Mouse (Mus musculus) hindbrain, embryonic 15.5 days (tissue): Measurements from ENCODE around the gene Col6a3. TPM values are rescaled to one million over a fixed set of nuclear protein-coding genes. Genes with fewer than 3 reads are reported as not detected.

Experiments
- ATAC-seq: fragments of 200-750 bp; cut with Nextera tagmentation; 2 replicates; pipeline ENCODE4 v1.8.0; 2017; ENCODE audit warnings: low read depth, moderate number of reproducible peaks, moderate TSS enrichment; ENCODE audit not compliant: low FRiP score
- H3K27ac ChIP-seq: fragments of 300-500 bp; sonication (generic); replicated peaks from 2 replicates; pipeline ENCODE4 v1.5.1; 2015; ENCODE audit warnings: mild to moderate bottlenecking, inconsistent platforms
- H3K27me3 ChIP-seq: fragments of 300-500 bp; sonication (generic); 2 replicates; pipeline ENCODE4 v1.6.1; 2015; ENCODE audit warnings: control low read depth, inconsistent platforms
- H3K36me3 ChIP-seq: fragments of 300-500 bp; sonication (generic); 2 replicates; pipeline ENCODE4 v1.6.1; 2015; ENCODE audit warnings: control low read depth, inconsistent platforms
- H3K4me1 ChIP-seq: fragments of 300-500 bp; sonication (generic); replicated peaks from 2 replicates; pipeline ENCODE4 v1.6.1; 2015; ENCODE audit warnings: control low read depth, inconsistent platforms
- H3K4me2 ChIP-seq: fragments of 300-500 bp; sonication (generic); 2 replicates; pipeline ENCODE4 v1.6.1; 2015; ENCODE audit warnings: moderate library complexity, mild to moderate bottlenecking, inconsistent platforms
- H3K4me3 ChIP-seq: fragments of 300-500 bp; sonication (generic); 2 replicates; pipeline ENCODE4 v1.5.1; 2015; ENCODE audit warnings: mild to moderate bottlenecking, inconsistent platforms
- H3K9ac ChIP-seq: fragments of 300-500 bp; sonication (generic); 2 replicates; pipeline ENCODE4 v1.6.1; 2015; ENCODE audit warnings: inconsistent platforms
- H3K9me3 ChIP-seq: fragments of 300-500 bp; sonication (generic); 2 replicates; pipeline ENCODE4 v1.6.1; 2016; ENCODE audit warnings: control low read depth, inconsistent platforms
- WGBS: fragments of 180-500 bp; shearing (Covaris S2); methylation state at CpG from one replicate; pipeline ENCODE4 v1.1.7; 2015; 5-methylcytosine and 5-hydroxymethylcytosine counted together
- polyA plus RNA-seq: library from polyadenylated mRNA; unstranded; fragments of >200 nt; fragmentation: Nextera tagmentation; extraction: Ambion mirVana; gene quantifications from 2 replicates; pipeline ENCODE4 v1.2.1, GENCODE M21; 2015

The Col6a3 gene
- polyA plus RNA-seq, 1 experiment from 2014 or later, result 8.3 TPM

DNA sequence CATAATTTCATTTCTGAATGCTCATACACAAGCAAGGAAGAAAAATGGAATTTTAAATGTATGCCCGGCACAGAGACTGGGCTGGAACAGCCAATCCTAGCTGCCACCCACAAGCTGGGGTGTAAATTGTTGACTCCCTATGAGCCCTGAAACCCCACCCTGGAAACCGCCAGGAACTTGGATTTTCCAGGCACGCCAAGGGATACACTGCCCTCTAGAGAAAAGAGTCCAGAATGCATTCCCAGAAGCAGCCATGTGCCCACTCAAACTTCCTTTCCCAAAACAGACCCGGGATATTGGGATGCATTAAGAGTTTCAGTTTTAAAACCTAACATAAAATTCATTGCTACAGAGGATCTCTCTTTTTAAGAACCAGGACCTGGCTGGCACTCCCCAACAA is 3.5 kb downstream of the Col6a3 start:
- Histone ChIP-seq H3K4me2 (no peak overlapping the region), H3K36me3 (no peaks in the 10 kb centered on the region), H3K27ac (no peak overlapping the region), H3K4me1 (peaks cover 4% of the 10 kb centered on the region), H3K9ac (no peak overlapping the region), H3K4me3 (no peak overlapping the region), H3K27me3 (no peaks in the 10 kb centered on the region), H3K9me3 (no peaks in the 10 kb centered on the region)
- 11% methylated on average over 4 of the region's 4 CpGs for WGBS
- ATAC-seq, result no peak

GRCm38 (mm10) chr1:90838657-90839056 is 5.1 kb downstream of the Col6a3 start:
- Histone ChIP-seq H3K27ac (no peak overlapping the region), H3K27me3 (no peaks in the 10 kb centered on the region), H3K9me3 (no peaks in the 10 kb centered on the region), H3K4me1 (peaks cover 4% of the 10 kb centered on the region), H3K4me3 (no peak overlapping the region), H3K36me3 (no peaks in the 10 kb centered on the region), H3K9ac (no peak overlapping the region), H3K4me2 (no peak overlapping the region)
- WGBS, result 88% methylated on average over 4 of the region's 4 CpGs
- ATAC-seq, result no peak

- Histone ChIP-seq H3K27me3 (no peaks in the 10 kb centered on the region), H3K4me2 (no peak overlapping the region), H3K4me1 (peaks cover 4% of the 10 kb centered on the region), H3K36me3 (no peaks in the 10 kb centered on the region), H3K9ac (no peak overlapping the region), H3K27ac (no peak overlapping the region), H3K9me3 (no peaks in the 10 kb centered on the region), H3K4me3 (no peak overlapping the region)
- ATAC-seq, result no peak
- WGBS, result 67% methylated on average over 12 of the region's 12 CpGs
Measured at GRCm38 (mm10) chr1:90838221-90838620, 5.5 kb downstream of the Col6a3 start.

DNA sequence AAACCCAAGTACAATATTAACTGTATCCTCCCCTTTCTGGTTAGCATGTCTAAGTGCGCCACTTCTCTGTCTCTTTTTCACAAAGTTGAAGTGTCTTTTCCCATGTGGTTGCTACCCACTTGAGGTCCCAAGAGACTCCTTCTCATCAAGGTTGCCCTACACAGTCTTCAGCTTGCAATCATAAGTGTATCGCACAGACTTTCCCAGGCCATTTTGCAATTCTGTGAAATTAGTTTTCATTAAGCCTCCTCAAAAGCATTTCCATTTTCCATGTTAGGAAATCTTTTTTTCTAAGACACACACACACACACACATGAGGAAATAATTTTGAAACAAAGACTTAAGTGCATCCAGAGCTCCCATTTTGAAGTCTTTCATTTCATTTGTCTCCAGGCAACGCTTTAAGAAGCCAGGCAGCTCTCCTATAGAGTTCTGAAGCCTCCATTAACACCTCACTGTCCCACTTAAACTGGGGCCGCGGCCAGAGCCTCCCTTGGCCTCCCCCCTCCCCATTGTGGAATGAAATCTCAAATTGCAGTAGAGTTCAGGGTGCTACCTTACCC is 7.5 kb downstream of the Col6a3 start:
- H3K4me2 ChIP-seq, result no peak overlapping the region
- no peak for ATAC-seq
- 65% methylated on average over 5 of the region's 5 CpGs for WGBS
- H3K27me3 ChIP-seq, result no peaks in the 10 kb centered on the region
- H3K9ac ChIP-seq, result no peak overlapping the region
- no peaks in the 10 kb centered on the region for H3K9me3 ChIP-seq
- no peak overlapping the region for H3K4me3 ChIP-seq
- peaks cover 4% of the 10 kb centered on the region for H3K4me1 ChIP-seq
- H3K27ac ChIP-seq, result no peak overlapping the region
- no peaks in the 10 kb centered on the region for H3K36me3 ChIP-seq

- WGBS, result 73% methylated on average over 6 of the region's 6 CpGs
- H3K9ac ChIP-seq, result no peak overlapping the region
Measured at GRCm38 (mm10) chr1:90834701-90835100, 9.1 kb downstream of the Col6a3 start.

GRCm38 (mm10) chr1:90830006-90830405 is 13.8 kb downstream of the Col6a3 start:
- no peak overlapping the region for H3K9ac ChIP-seq
- 57% methylated on average over 6 of the region's 6 CpGs for WGBS
- no peak overlapping the region for H3K4me3 ChIP-seq
- no peaks in the 10 kb centered on the region for H3K27me3 ChIP-seq
- ATAC-seq, result no peak
- H3K36me3 ChIP-seq, result no peaks in the 10 kb centered on the region
- no peak overlapping the region for H3K4me2 ChIP-seq
- H3K4me1 ChIP-seq, result no peaks in the 10 kb centered on the region
- H3K27ac ChIP-seq, result no peak overlapping the region
- H3K9me3 ChIP-seq, result no peaks in the 10 kb centered on the region

More at GRCm38 (mm10) chr1:90834701-90835100, 9.1 kb downstream of the Col6a3 start:
- Histone ChIP-seq H3K4me3 (no peak overlapping the region), H3K9me3 (no peaks in the 10 kb centered on the region), H3K27me3 (no peaks in the 10 kb centered on the region), H3K27ac (no peak overlapping the region), H3K4me2 (no peak overlapping the region), H3K36me3 (no peaks in the 10 kb centered on the region), H3K4me1 (no peaks in the 10 kb centered on the region)
- no peak for ATAC-seq

- no peak for ATAC-seq
- H3K9ac ChIP-seq, result no peak overlapping the region
- WGBS, result 64% methylated on average over 15 of the region's 15 CpGs
Measured at GRCm38 (mm10) chr1:90813226-90813625, 30.5 kb downstream of the Col6a3 start.

DNA sequence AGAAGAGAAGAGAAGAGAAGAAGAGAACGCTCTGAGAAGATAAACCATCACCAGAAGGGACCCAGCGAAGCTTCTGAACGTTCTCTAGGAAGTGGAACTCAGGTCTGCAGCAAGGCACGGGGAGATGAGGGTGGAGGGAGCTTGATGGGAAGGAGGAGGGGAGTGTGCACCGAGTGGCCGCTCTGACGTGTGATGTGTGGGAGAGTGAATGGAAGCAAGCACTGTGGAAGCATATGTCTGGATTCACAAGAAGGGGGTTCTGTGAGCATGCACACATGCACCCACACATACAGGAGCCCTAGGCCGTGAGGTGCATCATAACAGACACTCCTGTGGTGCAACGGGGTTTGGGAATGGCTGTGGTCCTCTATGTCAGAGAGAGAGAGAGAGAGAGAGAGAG is 34.8 kb downstream of the Col6a3 start:
- Histone ChIP-seq H3K4me1 (no peaks in the 10 kb centered on the region), H3K9me3 (no peaks in the 10 kb centered on the region), H3K36me3 (no peaks in the 10 kb centered on the region), H3K4me2 (no peak overlapping the region), H3K4me3 (no peak overlapping the region), H3K27ac (no peak overlapping the region), H3K9ac (no peak overlapping the region), H3K27me3 (no peaks in the 10 kb centered on the region)
- ATAC-seq, result no peak
- 77% methylated on average over 9 of the region's 9 CpGs for WGBS

More at GRCm38 (mm10) chr1:90813226-90813625, 30.5 kb downstream of the Col6a3 start:
- Histone ChIP-seq H3K9me3 (no peaks in the 10 kb centered on the region), H3K27me3 (no peaks in the 10 kb centered on the region), H3K4me2 (no peak overlapping the region), H3K36me3 (no peaks in the 10 kb centered on the region), H3K4me1 (no peaks in the 10 kb centered on the region), H3K4me3 (no peak overlapping the region), H3K27ac (no peak overlapping the region)

- H3K4me2 ChIP-seq, result no peak overlapping the region
- 87% methylated on average over 4 of the region's 4 CpGs for WGBS
- H3K4me3 ChIP-seq, result no peak overlapping the region
- no peak overlapping the region for H3K9ac ChIP-seq
- no peaks in the 10 kb centered on the region for H3K4me1 ChIP-seq
- no peak for ATAC-seq
- H3K36me3 ChIP-seq, result no peaks in the 10 kb centered on the region
- H3K27me3 ChIP-seq, result no peaks in the 10 kb centered on the region
- no peak overlapping the region for H3K27ac ChIP-seq
- H3K9me3 ChIP-seq, result no peaks in the 10 kb centered on the region
Measured at GRCm38 (mm10) chr1:90803104-90803503, 40.7 kb downstream of the Col6a3 start.

DNA sequence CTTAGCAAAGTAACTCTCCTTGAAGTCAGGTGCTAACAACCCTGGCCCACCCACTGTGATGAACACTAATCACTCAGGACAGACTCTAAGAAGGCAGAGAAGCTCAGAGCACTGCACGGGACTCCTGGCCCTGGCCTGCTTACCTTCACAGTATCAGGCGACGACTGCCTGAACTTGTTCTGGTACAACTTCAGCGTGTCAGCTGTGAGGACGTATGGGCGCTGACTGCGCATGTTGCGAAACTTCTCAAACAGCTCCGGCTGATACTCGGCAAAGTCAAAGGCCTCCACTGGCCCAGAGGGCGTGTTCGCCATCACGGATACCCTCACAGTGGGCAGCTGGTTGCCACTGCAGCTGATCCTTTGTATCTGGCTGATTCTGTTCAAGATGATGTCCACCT is 42.7 kb downstream of the Col6a3 start:
- no peaks in the 10 kb centered on the region for H3K4me1 ChIP-seq
- 86% methylated on average over 13 of the region's 13 CpGs for WGBS
- H3K9ac ChIP-seq, result no peak overlapping the region
- H3K4me3 ChIP-seq, result no peak overlapping the region
- H3K4me2 ChIP-seq, result no peak overlapping the region
- H3K36me3 ChIP-seq, result no peaks in the 10 kb centered on the region
- H3K27me3 ChIP-seq, result no peaks in the 10 kb centered on the region
- no peak overlapping the region for H3K27ac ChIP-seq
- no peak for ATAC-seq
- no peaks in the 10 kb centered on the region for H3K9me3 ChIP-seq

- H3K27ac ChIP-seq, result no peak overlapping the region
- no peak for ATAC-seq
- H3K9me3 ChIP-seq, result no peaks in the 10 kb centered on the region
- WGBS, result 95% methylated on average over 3 of the region's 3 CpGs
- H3K4me3 ChIP-seq, result no peak overlapping the region
- no peak overlapping the region for H3K9ac ChIP-seq
- H3K4me2 ChIP-seq, result no peak overlapping the region
- no peaks in the 10 kb centered on the region for H3K36me3 ChIP-seq
- H3K27me3 ChIP-seq, result no peaks in the 10 kb centered on the region
- H3K4me1 ChIP-seq, result no peaks in the 10 kb centered on the region
Measured at GRCm38 (mm10) chr1:90800466-90800865, 43.3 kb downstream of the Col6a3 start.

DNA sequence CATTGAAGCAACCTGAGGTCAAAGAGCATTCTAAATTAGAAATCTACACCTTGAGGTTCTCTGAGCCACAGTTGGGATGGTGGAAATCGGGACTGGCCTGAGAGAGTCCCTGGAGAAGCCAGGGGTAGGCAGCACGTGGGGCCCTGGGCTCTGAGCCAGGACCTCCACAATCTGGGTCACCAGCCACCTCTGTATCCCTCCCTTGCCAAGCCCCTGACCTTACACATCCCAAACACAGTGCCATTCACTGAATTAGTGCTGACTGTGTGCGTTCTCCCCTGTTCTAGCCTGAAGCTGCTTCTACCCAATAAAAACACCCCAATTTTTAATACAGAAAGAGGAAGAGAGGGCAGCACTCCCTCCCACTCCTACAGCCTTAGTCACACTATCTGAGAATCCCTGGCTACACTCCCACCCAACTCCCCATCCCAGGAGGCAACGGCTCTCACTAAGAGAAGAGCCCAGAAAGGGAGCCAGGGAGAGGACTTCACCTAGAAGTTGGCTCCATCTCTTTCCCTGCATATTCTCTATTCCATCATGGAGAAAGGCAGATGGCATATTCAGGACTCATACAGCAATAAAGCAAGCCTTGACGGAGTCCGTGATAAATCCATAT is 46.4 kb downstream of the Col6a3 start:
- Histone ChIP-seq H3K4me3 (no peak overlapping the region), H3K9ac (no peak overlapping the region), H3K4me1 (no peaks in the 10 kb centered on the region), H3K4me2 (no peak overlapping the region), H3K9me3 (no peaks in the 10 kb centered on the region), H3K27me3 (no peaks in the 10 kb centered on the region), H3K27ac (no peak overlapping the region), H3K36me3 (no peaks in the 10 kb centered on the region)
- WGBS, result 77% methylated on average over 6 of the region's 6 CpGs
- ATAC-seq, result no peak

DNA sequence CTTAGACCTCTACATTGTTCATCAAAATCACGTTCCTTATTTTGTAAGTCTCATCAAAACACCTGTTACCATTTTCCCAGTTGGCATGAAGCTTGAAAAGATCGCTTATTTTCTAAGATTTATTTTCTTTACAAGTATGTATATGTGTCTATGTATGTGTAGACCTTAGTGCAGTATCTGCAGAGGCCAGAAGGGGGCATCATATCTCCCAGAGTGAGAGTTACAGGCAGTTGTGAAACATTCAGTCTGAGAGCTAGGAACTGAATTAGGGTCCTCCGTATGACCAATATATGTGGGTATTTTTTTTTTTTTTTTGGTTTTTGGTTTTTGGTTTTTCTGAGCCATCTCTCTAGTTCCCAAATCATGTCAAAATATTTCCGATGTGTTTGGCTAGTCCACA is 50.4 kb downstream of the Col6a3 start:
- H3K9me3 ChIP-seq, result no peaks in the 10 kb centered on the region
- H3K4me1 ChIP-seq, result no peaks in the 10 kb centered on the region
- no peak overlapping the region for H3K4me2 ChIP-seq
- no peak overlapping the region for H3K4me3 ChIP-seq
- no peaks in the 10 kb centered on the region for H3K36me3 ChIP-seq
- H3K27me3 ChIP-seq, result no peaks in the 10 kb centered on the region
- no peak for ATAC-seq
- WGBS, result 93% methylated on average over 4 of the region's 4 CpGs
- no peak overlapping the region for H3K27ac ChIP-seq
- H3K9ac ChIP-seq, result no peak overlapping the region
